Mouse (Mus musculus): ENCODE results near the gene Abca6.
A peak's percentile ranks its signal among the peaks of the same experiment; 100 is the strongest.

The Abca6 gene

GRCm38 (mm10) chr11:110251534-110251933 is at the start of gene Abca6:
Gene Abca6 (minus strand): TSS chr11:110251776.
- DNase-seq (ENCODE audit: extremely low spot score, low read depth, low spot score), result no peak

- DNase-seq (ENCODE audit: extremely low spot score, low read depth, low spot score), result no peak
Observed at GRCm38 (mm10) chr11:110297917-110298533, 46.4 kb upstream of the Abca6 start.

GRCm38 (mm10) chr11:110290586-110290985 is 39.0 kb upstream of the Abca6 start:
- no peak for DNase-seq (ENCODE audit: extremely low spot score, low read depth, low spot score)

DNA sequence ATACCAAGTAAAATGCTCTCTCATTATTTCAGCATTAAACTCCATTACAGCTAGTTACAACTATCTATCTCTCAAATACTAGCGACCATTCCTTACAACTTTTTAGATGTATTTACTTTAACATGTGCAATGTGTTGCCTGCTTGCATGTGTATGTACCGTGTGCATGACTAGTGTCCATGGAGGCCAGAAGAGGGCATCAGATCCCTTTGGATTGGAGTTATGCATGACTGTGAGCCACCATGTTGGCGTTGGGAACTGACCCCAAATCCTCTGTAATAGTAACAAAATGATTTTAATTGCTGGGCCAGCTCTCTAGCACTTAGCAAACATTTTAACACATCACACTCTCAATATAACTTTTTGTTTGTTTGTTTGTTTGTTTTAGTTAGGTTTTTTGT is 36.8 kb upstream of the Abca6 start:
- DNase-seq (ENCODE audit: extremely low spot score, low read depth, low spot score), result no peak

- DNase-seq (ENCODE audit: extremely low spot score, low read depth, low spot score), result no peak
Observed at GRCm38 (mm10) chr11:110287694-110288093, 36.1 kb upstream of the Abca6 start.

DNA sequence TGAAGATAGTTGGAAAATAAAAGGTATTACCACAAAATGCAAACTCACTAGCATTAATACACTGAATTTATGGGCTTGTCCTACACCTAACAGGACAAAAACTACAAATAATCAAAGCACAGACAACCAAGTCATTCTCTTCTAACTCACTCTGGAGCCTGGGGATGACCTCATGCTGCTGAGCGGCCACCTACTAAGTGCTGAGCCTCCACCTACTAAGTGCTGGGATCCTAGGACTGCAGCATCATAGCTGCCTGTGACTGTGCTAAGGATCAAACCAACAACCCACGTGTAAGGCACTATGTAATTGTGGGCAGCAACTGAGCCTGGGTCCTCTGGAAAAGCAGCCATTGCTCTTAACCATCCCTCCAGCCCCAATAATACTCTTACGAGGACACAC is 34.8 kb upstream of the Abca6 start:
- DNase-seq (ENCODE audit: extremely low spot score, low read depth, low spot score), result no peak

DNA sequence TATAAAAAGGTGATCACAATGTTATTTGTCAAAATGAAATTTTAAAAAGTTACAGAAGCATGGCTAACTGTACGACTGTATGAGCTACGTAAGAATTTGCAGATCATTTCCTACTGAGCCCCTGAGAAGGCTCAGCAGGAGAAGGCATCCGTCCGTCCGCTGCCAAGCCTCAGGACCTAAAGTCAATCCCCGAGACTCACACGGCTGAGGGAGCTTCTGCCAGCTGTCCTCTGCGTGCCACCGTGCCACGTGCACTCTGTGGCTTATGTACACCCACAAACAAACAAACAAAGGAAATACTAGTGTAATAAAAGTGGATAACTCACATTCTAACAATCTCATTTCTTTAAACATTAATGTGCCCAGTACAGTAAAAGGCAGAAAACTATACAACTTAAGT is 33.3 kb upstream of the Abca6 start:
- DNase-seq (ENCODE audit: extremely low spot score, low read depth, low spot score), result no peak

- DNase-seq (ENCODE audit: extremely low spot score, low read depth, low spot score), result no peak
Observed at GRCm38 (mm10) chr11:110284185-110284787, 32.7 kb upstream of the Abca6 start.

GRCm38 (mm10) chr11:110274794-110275193 is 23.2 kb upstream of the Abca6 start:
- no peak for DNase-seq (ENCODE audit: extremely low spot score, low read depth, low spot score)

GRCm38 (mm10) chr11:110271745-110272144 is 20.2 kb upstream of the Abca6 start:
- peak; percentile 75 for DNase-seq (ENCODE audit: extremely low spot score, low read depth, low spot score)

- peak; percentile 69 for DNase-seq (ENCODE audit: extremely low spot score, low read depth, low spot score)
Observed at GRCm38 (mm10) chr11:110268244-110268844, 16.8 kb upstream of the Abca6 start.

DNA sequence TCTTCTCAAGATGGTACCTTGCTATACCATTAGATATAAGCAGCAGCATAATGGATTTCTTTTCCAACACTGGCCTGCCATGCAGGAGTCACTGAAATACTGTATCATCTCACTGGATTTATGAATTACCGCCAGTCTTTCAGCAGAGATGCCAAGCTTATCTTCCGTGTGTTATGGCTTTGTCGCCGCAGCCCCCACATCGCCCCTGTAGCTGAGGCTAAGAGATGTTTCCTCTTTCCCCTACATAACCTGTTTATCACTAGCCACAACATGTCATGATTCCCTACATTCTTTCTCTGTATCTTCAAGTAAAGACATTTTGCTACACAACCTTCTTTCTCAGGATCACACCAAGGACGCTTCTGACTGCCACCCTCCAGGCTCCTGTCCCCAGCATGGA is 15.7 kb upstream of the Abca6 start:
- DNase-seq (ENCODE audit: extremely low spot score, low read depth, low spot score), result no peak

- DNase-seq (ENCODE audit: extremely low spot score, low read depth, low spot score), result no peak
Observed at GRCm38 (mm10) chr11:110266757-110267156, 15.2 kb upstream of the Abca6 start.

DNA sequence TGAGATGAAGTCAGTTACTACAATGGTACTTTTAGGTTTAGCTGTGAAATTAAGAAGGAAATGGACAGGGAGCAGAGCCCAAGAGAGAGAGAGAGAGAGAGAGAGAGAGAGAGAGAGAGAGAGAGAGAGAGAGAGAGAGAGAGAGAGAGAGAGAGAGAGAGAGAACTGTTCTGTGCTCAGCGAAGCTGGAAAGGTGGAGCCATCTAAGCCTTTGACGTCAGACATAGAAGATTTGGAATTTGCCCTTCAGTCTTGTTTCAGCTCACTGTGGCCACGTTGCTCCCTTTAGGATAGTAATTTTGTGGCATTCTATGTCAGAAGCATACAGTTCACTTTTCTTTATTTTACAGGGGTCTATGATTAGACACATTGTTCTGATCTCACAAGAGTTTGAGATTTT is 10.3 kb upstream of the Abca6 start:
- no peak for DNase-seq (ENCODE audit: extremely low spot score, low read depth, low spot score)

DNA sequence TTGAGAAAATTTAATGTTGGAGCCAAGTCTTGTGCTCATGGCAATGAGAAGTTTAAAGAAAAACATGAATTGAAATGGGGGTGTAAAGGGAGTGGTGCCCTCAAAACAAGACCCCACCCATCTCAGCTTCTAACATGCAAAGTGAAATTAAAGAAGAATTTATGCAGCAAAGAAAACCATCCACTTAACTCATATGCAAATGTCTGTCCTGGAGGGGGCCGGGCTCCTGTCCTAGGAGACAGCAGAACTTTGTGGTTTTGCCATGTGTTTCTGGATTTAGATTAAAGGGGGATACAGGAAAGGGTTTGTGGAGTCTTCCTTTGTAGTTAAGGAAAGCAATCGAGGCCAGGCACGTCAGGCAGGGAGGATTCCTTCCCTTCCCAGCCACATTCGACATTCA is 6.3 kb upstream of the Abca6 start:
- no peak for DNase-seq (ENCODE audit: extremely low spot score, low read depth, low spot score)

GRCm38 (mm10) chr11:110257061-110257460 is 5.5 kb upstream of the Abca6 start:
- no peak for DNase-seq (ENCODE audit: extremely low spot score, low read depth, low spot score)

DNA sequence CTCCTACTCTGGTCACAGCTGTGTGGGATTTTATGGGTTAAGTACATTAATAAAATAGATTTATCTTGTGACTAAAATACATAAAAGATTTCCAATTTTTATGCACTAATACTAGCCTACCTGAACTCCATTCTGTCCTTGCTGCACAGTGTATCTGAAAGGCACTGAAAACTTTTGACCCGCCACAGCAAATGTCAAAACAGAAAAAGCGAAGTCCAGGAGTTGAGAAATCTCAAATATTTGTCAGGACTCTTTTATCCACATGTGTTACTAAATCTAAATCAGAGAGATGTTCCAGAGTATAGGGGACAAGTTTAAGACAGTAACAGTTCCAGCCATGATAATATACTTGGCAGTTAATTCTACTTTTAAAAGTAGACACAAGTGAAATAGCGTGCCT is 680 bp upstream of the Abca6 start:
- no peak for DNase-seq (ENCODE audit: extremely low spot score, low read depth, low spot score)

GRCm38 (mm10) chr11:110244730-110245129 is 6.8 kb downstream of the Abca6 start:
- DNase-seq (ENCODE audit: extremely low spot score, low read depth, low spot score), result no peak

GRCm38 (mm10) chr11:110237466-110237865 is 14.1 kb downstream of the Abca6 start:
- DNase-seq (ENCODE audit: extremely low spot score, low read depth, low spot score), result no peak

GRCm38 (mm10) chr11:110232975-110233374 is 18.6 kb downstream of the Abca6 start:
- no peak for DNase-seq (ENCODE audit: extremely low spot score, low read depth, low spot score)

- DNase-seq (ENCODE audit: extremely low spot score, low read depth, low spot score), result no peak
Observed at GRCm38 (mm10) chr11:110217118-110217517, 34.5 kb downstream of the Abca6 start.

DNA sequence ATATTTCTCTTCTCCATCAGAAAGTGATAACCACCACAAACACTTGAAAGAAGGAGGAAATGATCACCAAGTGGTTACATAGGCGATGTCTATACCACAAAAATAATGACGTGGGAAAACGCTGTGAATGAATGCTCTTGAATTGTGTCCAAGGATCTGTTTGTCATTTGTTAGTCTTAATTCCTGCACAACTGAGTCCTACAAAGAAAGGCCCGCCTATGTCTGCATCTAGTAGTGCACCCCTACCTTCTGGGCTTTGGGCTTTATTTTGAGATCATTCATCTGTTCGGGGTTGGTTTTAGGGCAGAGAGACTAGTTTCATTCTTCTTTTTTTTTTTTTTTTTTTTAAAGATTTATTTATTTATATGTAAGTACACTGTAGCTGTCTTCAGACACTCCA is 47.6 kb downstream of the Abca6 start:
- no peak for DNase-seq (ENCODE audit: extremely low spot score, low read depth, low spot score)

GRCm38 (mm10) chr11:110198882-110199281 is 52.7 kb downstream of the Abca6 start:
- DNase-seq (ENCODE audit: extremely low spot score, low read depth, low spot score), result no peak
